Mouse (Mus musculus): ENCODE measurements around the gene Olfr690. TPM values are rescaled to one million over a fixed set of nuclear protein-coding genes. Genes with fewer than 3 reads are reported as not detected.

Gene Olfr690
- polyA plus RNA-seq (2014; fragmentation: Nextera tagmentation; extraction: Ambion mirVana) = not detected in 2 replicates

DNA sequence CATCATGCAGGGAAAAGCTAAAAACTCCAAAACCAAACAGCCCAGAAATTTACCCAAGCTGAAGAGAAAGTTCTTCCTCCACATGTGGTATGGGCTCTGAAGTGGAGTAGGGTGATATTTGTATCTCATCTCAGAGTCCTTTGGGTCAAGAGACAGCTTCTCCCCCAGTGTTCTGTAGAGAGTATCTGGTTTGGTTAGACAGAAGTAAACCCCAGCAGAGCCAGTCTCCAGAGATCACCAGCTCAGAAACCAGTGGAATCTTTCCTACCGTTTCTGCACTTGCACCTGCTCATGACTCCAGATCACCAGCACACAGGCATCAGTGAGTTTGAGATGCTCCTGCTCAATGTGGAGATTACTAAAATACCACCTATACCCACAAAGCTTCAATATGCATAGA, at the start of gene Olfr690:
TSS of gene Olfr690 (minus strand) at position 101 of the 400 bp plus-strand sequence.
- no peaks in the 10 kb centered on the region for H3K36me3 ChIP-seq (ENCODE audit: control insufficient read depth, insufficient read depth, low read length)
- no peaks in the 10 kb centered on the region for H3K9me3 ChIP-seq (ENCODE audit: control insufficient read depth, low read length)
- no peaks in the 10 kb centered on the region for H3K4me1 ChIP-seq (replicated peaks; ENCODE audit: control insufficient read depth, insufficient read depth, low read length)
- no peak for DNase-seq (ENCODE audit: low spot score)
- no peak for ATAC-seq (replicated peaks; ENCODE audit: low FRiP score)
- no peak within 1 kb of the TSS for H3K4me3 ChIP-seq (ENCODE audit: low read depth, low read length)
- H3K27me3 ChIP-seq (replicated peaks; ENCODE audit: control insufficient read depth, insufficient read depth, low read length) = no peaks in the 10 kb centered on the region
- no peak within 1 kb of the TSS for H3K4me2 ChIP-seq
- no peak within 1 kb of the TSS for H3K27ac ChIP-seq (ENCODE audit: low read depth, low read length)
- 87% methylated on average over 1 of the region's 1 CpGs for WGBS
- H3K9ac ChIP-seq (ENCODE audit: low read depth, low read length) = no peak within 1 kb of the TSS

GRCm38 (mm10) chr7:105380329-105380728, 46.4 kb upstream of the Olfr690 start:
- WGBS = 89% methylated on average over 3 of the region's 3 CpGs
- H3K4me1 ChIP-seq (replicated peaks; ENCODE audit: control insufficient read depth, insufficient read depth, low read length) = no peaks in the 10 kb centered on the region
- H3K4me3 ChIP-seq (ENCODE audit: low read depth, low read length) = no peak overlapping the region
- H3K36me3 ChIP-seq (ENCODE audit: control insufficient read depth, insufficient read depth, low read length) = peaks cover 42% of the 10 kb centered on the region
- ATAC-seq (replicated peaks; ENCODE audit: low FRiP score) = no peak
- H3K27me3 ChIP-seq (replicated peaks; ENCODE audit: control insufficient read depth, insufficient read depth, low read length) = no peaks in the 10 kb centered on the region
- H3K27ac ChIP-seq (ENCODE audit: low read depth, low read length) = no peak overlapping the region
- no peak for DNase-seq (ENCODE audit: low spot score)
- H3K9ac ChIP-seq (ENCODE audit: low read depth, low read length) = no peak overlapping the region
- H3K9me3 ChIP-seq (ENCODE audit: control insufficient read depth, low read length) = no peaks in the 10 kb centered on the region
- H3K4me2 ChIP-seq = no peak overlapping the region

DNA sequence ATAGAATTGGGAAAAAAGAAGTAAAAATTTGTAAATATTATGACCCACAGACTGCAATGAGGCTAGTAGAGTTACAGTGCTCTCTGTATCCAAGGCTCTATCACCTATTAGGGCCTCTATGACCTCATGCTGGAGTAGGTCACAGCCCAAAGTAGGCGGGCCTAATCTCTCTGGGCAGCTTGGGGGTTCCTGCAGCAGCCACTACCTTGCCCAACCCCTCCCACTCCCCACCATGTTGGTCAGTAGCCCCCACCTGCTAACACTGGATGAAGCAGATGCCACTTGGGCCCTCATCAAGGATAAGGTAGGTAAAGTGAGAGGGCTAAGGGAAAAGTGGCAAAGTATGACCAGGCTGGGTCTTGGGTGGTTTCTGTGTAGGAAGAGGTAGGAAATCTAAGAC, 41.0 kb upstream of the Olfr690 start, which contains the start of gene Gm5901:
TSS of gene Gm5901 (plus strand) at position 173 of the 400 bp plus-strand sequence.
- H3K36me3 ChIP-seq (ENCODE audit: control insufficient read depth, insufficient read depth, low read length) = peaks cover 15% of the 10 kb centered on the region

DNA sequence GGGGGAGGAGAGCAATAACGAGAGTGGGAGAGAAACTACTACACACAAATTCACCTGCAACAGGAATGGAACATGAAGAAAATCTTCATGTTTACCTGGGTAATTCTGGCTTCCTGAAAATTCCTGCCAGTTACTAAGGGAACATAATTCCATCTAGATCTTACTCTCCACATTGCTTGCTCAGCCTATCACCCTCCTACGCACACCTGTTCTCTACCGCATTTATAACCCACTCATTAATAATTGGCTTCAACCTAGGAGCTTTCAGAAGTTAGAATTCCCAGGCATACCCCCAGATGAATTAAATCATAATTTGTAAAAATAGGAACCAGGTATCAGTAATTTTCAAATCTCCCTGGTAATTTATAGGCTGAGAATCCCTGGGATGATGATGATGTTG, 40.1 kb upstream of the Olfr690 start:
- no peaks in the 10 kb centered on the region for H3K9me3 ChIP-seq (ENCODE audit: control insufficient read depth, low read length)
- H3K4me3 ChIP-seq (ENCODE audit: low read depth, low read length) = no peak overlapping the region
- H3K4me1 ChIP-seq (replicated peaks; ENCODE audit: control insufficient read depth, insufficient read depth, low read length) = no peaks in the 10 kb centered on the region
- DNase-seq (ENCODE audit: low spot score) (no peak), ATAC-seq (replicated peaks; ENCODE audit: low FRiP score) (no peak)
- 91% methylated on average over 3 of the region's 3 CpGs for WGBS
- no peak overlapping the region for H3K27ac ChIP-seq (ENCODE audit: low read depth, low read length)
- peaks cover 14% of the 10 kb centered on the region for H3K36me3 ChIP-seq (ENCODE audit: control insufficient read depth, insufficient read depth, low read length)
- H3K9ac ChIP-seq (ENCODE audit: low read depth, low read length) = no peak overlapping the region
- no peak overlapping the region for H3K4me2 ChIP-seq
- no peaks in the 10 kb centered on the region for H3K27me3 ChIP-seq (replicated peaks; ENCODE audit: control insufficient read depth, insufficient read depth, low read length)

More for the DNA sequence above, 41.0 kb upstream of the Olfr690 start, which contains the start of gene Gm5901:
- no peak within 1 kb of the TSS for H3K4me2 ChIP-seq
- DNase-seq (ENCODE audit: low spot score) (no peak), ATAC-seq (replicated peaks; ENCODE audit: low FRiP score) (no peak)
- no peaks in the 10 kb centered on the region for H3K9me3 ChIP-seq (ENCODE audit: control insufficient read depth, low read length)
- WGBS = 76% methylated on average over 1 of the region's 1 CpGs
- no peak within 1 kb of the TSS for H3K4me3 ChIP-seq (ENCODE audit: low read depth, low read length)
- H3K27me3 ChIP-seq (replicated peaks; ENCODE audit: control insufficient read depth, insufficient read depth, low read length) = no peaks in the 10 kb centered on the region
- no peak within 1 kb of the TSS for H3K9ac ChIP-seq (ENCODE audit: low read depth, low read length)
- H3K27ac ChIP-seq (ENCODE audit: low read depth, low read length) = no peak within 1 kb of the TSS
- no peaks in the 10 kb centered on the region for H3K4me1 ChIP-seq (replicated peaks; ENCODE audit: control insufficient read depth, insufficient read depth, low read length)

GRCm38 (mm10) chr7:105373509-105373908, 39.6 kb upstream of the Olfr690 start:
- Histone ChIP-seq H3K4me3 (ENCODE audit: low read depth, low read length) (no peak overlapping the region), H3K36me3 (ENCODE audit: control insufficient read depth, insufficient read depth, low read length) (peaks cover 10% of the 10 kb centered on the region), H3K27me3 (replicated peaks; ENCODE audit: control insufficient read depth, insufficient read depth, low read length) (no peaks in the 10 kb centered on the region), H3K9ac (ENCODE audit: low read depth, low read length) (no peak overlapping the region), H3K4me1 (replicated peaks; ENCODE audit: control insufficient read depth, insufficient read depth, low read length) (no peaks in the 10 kb centered on the region), H3K27ac (ENCODE audit: low read depth, low read length) (no peak overlapping the region), H3K9me3 (ENCODE audit: control insufficient read depth, low read length) (no peaks in the 10 kb centered on the region), H3K4me2 (no peak overlapping the region)
- 61% methylated on average over 4 of the region's 4 CpGs for WGBS
- ATAC-seq (replicated peaks; ENCODE audit: low FRiP score) (no peak), DNase-seq (ENCODE audit: low spot score) (no peak)

- no peaks in the 10 kb centered on the region for H3K4me1 ChIP-seq (replicated peaks; ENCODE audit: control insufficient read depth, insufficient read depth, low read length)
- H3K36me3 ChIP-seq (ENCODE audit: control insufficient read depth, insufficient read depth, low read length) = peaks cover 8% of the 10 kb centered on the region
- H3K4me3 ChIP-seq (ENCODE audit: low read depth, low read length) = no peak overlapping the region
- WGBS = 64% methylated on average over 1 of the region's 1 CpGs
- ATAC-seq (replicated peaks; ENCODE audit: low FRiP score) = no peak
- H3K27ac ChIP-seq (ENCODE audit: low read depth, low read length) = no peak overlapping the region
- no peak overlapping the region for H3K4me2 ChIP-seq
- no peaks in the 10 kb centered on the region for H3K27me3 ChIP-seq (replicated peaks; ENCODE audit: control insufficient read depth, insufficient read depth, low read length)
- no peaks in the 10 kb centered on the region for H3K9me3 ChIP-seq (ENCODE audit: control insufficient read depth, low read length)
- DNase-seq (ENCODE audit: low spot score) = no peak
- no peak overlapping the region for H3K9ac ChIP-seq (ENCODE audit: low read depth, low read length)
Observed at GRCm38 (mm10) chr7:105372912-105373311, 39.0 kb upstream of the Olfr690 start.

GRCm38 (mm10) chr7:105368521-105368920, 34.6 kb upstream of the Olfr690 start:
- Histone ChIP-seq H3K27ac (ENCODE audit: low read depth, low read length) (no peak overlapping the region), H3K36me3 (ENCODE audit: control insufficient read depth, insufficient read depth, low read length) (no peaks in the 10 kb centered on the region), H3K27me3 (replicated peaks; ENCODE audit: control insufficient read depth, insufficient read depth, low read length) (no peaks in the 10 kb centered on the region), H3K4me2 (no peak overlapping the region), H3K9me3 (ENCODE audit: control insufficient read depth, low read length) (no peaks in the 10 kb centered on the region), H3K4me1 (replicated peaks; ENCODE audit: control insufficient read depth, insufficient read depth, low read length) (no peaks in the 10 kb centered on the region), H3K9ac (ENCODE audit: low read depth, low read length) (no peak overlapping the region), H3K4me3 (ENCODE audit: low read depth, low read length) (no peak overlapping the region)
- WGBS = 79% methylated on average over 4 of the region's 4 CpGs
- no peak for ATAC-seq (replicated peaks; ENCODE audit: low FRiP score)
- no peak for DNase-seq (ENCODE audit: low spot score)

GRCm38 (mm10) chr7:105367930-105368329, 34.0 kb upstream of the Olfr690 start, which contains the start of gene Olfr692:
TSS of gene Olfr692 (plus strand) at chr7:105368230.
- no peaks in the 10 kb centered on the region for H3K4me1 ChIP-seq (replicated peaks; ENCODE audit: control insufficient read depth, insufficient read depth, low read length)
- ATAC-seq (replicated peaks; ENCODE audit: low FRiP score) = no peak
- H3K4me3 ChIP-seq (ENCODE audit: low read depth, low read length) = no peak within 1 kb of the TSS
- no peak within 1 kb of the TSS for H3K27ac ChIP-seq (ENCODE audit: low read depth, low read length)
- DNase-seq (ENCODE audit: low spot score) = no peak
- 92% methylated on average over 1 of the region's 1 CpGs for WGBS
- H3K27me3 ChIP-seq (replicated peaks; ENCODE audit: control insufficient read depth, insufficient read depth, low read length) = no peaks in the 10 kb centered on the region
- H3K4me2 ChIP-seq = no peak within 1 kb of the TSS
- H3K9me3 ChIP-seq (ENCODE audit: control insufficient read depth, low read length) = no peaks in the 10 kb centered on the region
- H3K36me3 ChIP-seq (ENCODE audit: control insufficient read depth, insufficient read depth, low read length) = no peaks in the 10 kb centered on the region
- H3K9ac ChIP-seq (ENCODE audit: low read depth, low read length) = no peak within 1 kb of the TSS

- Histone ChIP-seq H3K36me3 (ENCODE audit: control insufficient read depth, insufficient read depth, low read length) (no peaks in the 10 kb centered on the region), H3K27ac (ENCODE audit: low read depth, low read length) (no peak overlapping the region), H3K4me2 (no peak overlapping the region), H3K9ac (ENCODE audit: low read depth, low read length) (no peak overlapping the region), H3K4me3 (ENCODE audit: low read depth, low read length) (no peak overlapping the region), H3K27me3 (replicated peaks; ENCODE audit: control insufficient read depth, insufficient read depth, low read length) (no peaks in the 10 kb centered on the region), H3K9me3 (ENCODE audit: control insufficient read depth, low read length) (no peaks in the 10 kb centered on the region), H3K4me1 (replicated peaks; ENCODE audit: control insufficient read depth, insufficient read depth, low read length) (no peaks in the 10 kb centered on the region)
- ATAC-seq (replicated peaks; ENCODE audit: low FRiP score) (no peak), DNase-seq (ENCODE audit: low spot score) (no peak)
- 78% methylated on average over 5 of the region's 5 CpGs for WGBS
Observed at GRCm38 (mm10) chr7:105367268-105367667, 33.4 kb upstream of the Olfr690 start.
